Mouse (Mus musculus) embryonic fibroblast, embryonic 13.5 days (primary cell): ENCODE results near the gene Olfr615.

Source experiments
- CTCF ChIP-seq: IDR thresholded peaks from 2 replicates; pipeline ENCODE4 v1.5.1; 2011; ENCODE audit warnings: mild to moderate bottlenecking, control low read depth, low read length, moderate library complexity, borderline replicate concordance; ENCODE audit not compliant: insufficient read depth
- POLR2A ChIP-seq: IDR thresholded peaks from 2 replicates; pipeline ENCODE4 v1.6.1; 2011; ENCODE audit warnings: low read depth, mild to moderate bottlenecking, control low read depth, low read length, moderate library complexity

DNA sequence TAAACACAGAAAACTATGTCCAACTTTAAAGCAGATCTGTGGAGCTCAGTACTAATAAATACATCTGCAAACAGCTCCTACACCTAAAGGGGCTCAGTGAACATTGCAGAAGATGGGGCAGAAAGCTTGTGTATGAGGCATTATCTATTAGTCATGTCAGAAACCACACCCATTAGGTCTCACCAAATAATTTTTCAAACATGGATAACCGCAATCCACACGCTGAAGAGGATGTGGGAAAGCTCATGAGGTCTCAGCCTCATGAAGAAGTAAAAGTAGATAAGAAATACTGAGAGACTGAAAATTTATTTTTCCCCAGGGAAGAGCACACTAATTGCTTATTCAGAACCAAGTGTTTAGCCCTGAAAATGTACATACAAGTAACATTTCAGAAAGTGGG is 51.5 kb downstream of the Olfr615 start:
- TF ChIP-seq CTCF = no peak
- TF ChIP-seq POLR2A = no peak
